8 mouse cellular contexts compared by ENCODE assay signal in genomic region chr2:4882249-4882791, GRCm38 (mm10). TPM values are rescaled to one million over a fixed set of nuclear protein-coding genes. Genes with fewer than 3 reads are reported as not detected.
DNase-seq lines count a peak whose midpoint lies in the region; ATAC-seq lines count a peak whose summit lies in the region.

No protein-coding gene starts in this region.

- peaks cover 31% of the 10 kb centered on the region for H3K36me3 ChIP-seq in forebrain, embryonic 13.5 days (ENCODE audit: poor library complexity, severe bottlenecking)

- ATAC-seq in forebrain, embryonic 13.5 days: peak; percentile 66
- 0 out of 4 replicates have a peak, but pooled peaks have one; percentile 14 to 47 for ATAC-seq in hematopoietic stem cell, adult 5-6 weeks (replicated peaks in 1 of 2; ENCODE audit: insufficient read depth in 1 of 2, low FRiP score in 2 of 2, low TSS enrichment in 1 of 2, low read depth in 1 of 2, poor library complexity in 2 of 2, severe bottlenecking in 2 of 2)

- H3K9me3 ChIP-seq in forebrain, embryonic 13.5 days (replicated peaks): no peaks in the 10 kb centered on the region

- WGBS in forebrain, embryonic 13.5 days: 0% methylated on average over 55 of the region's 63 CpGs

- H3K4me1 ChIP-seq in forebrain, embryonic 13.5 days: peaks cover 28% of the 10 kb centered on the region

- no peaks in the 10 kb centered on the region for H3K27me3 ChIP-seq in forebrain, embryonic 13.5 days

- H3K9ac ChIP-seq in forebrain, embryonic 13.5 days: peak overlapping the region; percentile 98

- peak overlapping the region; percentile 92 for H3K4me3 ChIP-seq in forebrain, embryonic 13.5 days

- peak overlapping the region; percentile 100 for H3K27ac ChIP-seq in forebrain, embryonic 13.5 days

- peak overlapping the region; percentile 75 for H3K4me2 ChIP-seq in forebrain, embryonic 13.5 days

- DNase-seq in MN1 (ENCODE audit: low spot score): peak; percentile 45
- DNase-seq in brain, embryonic 18.5 days (ENCODE audit: low read depth, low spot score): peak; percentile 22
- DNase-seq in layer of hippocampus, adult 9-10 months (ENCODE audit: low spot score): peak; percentile 33
- peak; percentile 65 for DNase-seq in lung, postnatal 25 days (ENCODE audit: low spot score)
- DNase-seq in right cerebral cortex, postnatal 14 days: peak; percentile 56
- peak; percentile 78 for DNase-seq in yolk sac, embryonic 10.5 days (ENCODE audit: low spot score)

RNA-seq across cellular contexts. Expression of gene Sephs1, which starts 1.0 kb away (rescaled TPM):
- polyA plus RNA-seq in forebrain, embryonic 13.5 days (2015; fragmentation: Nextera tagmentation; extraction: Ambion mirVana): 96.7 and 103 TPM in 2 replicates
- 46.9 and 49.6 TPM in 2 replicates for total RNA-seq in hematopoietic stem cell, adult 5-6 weeks (2017)

RNA-seq across cellular contexts. Expression of gene Phyh, which starts 36.5 kb away (rescaled TPM):
- 40.7 and 41.9 TPM in 2 replicates for polyA plus RNA-seq in forebrain, embryonic 13.5 days (2015; fragmentation: Nextera tagmentation; extraction: Ambion mirVana)
- 20.8 and 59.4 TPM in 2 replicates for total RNA-seq in hematopoietic stem cell, adult 5-6 weeks (2017)

Comparison
In these comparisons a context has a peak if more than half of its experiments do, and no peak if none do; other contexts are left out.
1. Peak in every context shown above with its lines: DNase-seq, ATAC-seq, H3K4me3 ChIP-seq and H3K27ac ChIP-seq.
2. DNase-seq: peak in every context shown above with its lines; median percentile 78 in yolk sac, embryonic 10.5 days; 65 in lung, postnatal 25 days; 56 in right cerebral cortex, postnatal 14 days; 45 in MN1; 33 in layer of hippocampus, adult 9-10 months; 22 in brain, embryonic 18.5 days.